Mouse (Mus musculus) liver, embryonic 14.5 days (tissue): Measurements from ENCODE around the gene Spryd7. TPM values are rescaled to one million over a fixed set of nuclear protein-coding genes. Genes with fewer than 3 reads are reported as not detected.
A peak's percentile ranks its signal among the peaks of the same experiment; 100 is the strongest.
"Not testable (repeated sequence)": the region's sequence is repeated elsewhere in the genome, so short reads cannot be mapped to it uniquely, and the experiment has no call there.

Experiments
- ATAC-seq: fragments of 200-750 bp; cut with Nextera tagmentation; 2 replicates; pipeline ENCODE4 v1.8.0; 2017; ENCODE audit warnings: moderate number of reproducible peaks, mild to moderate bottlenecking, moderate library complexity; ENCODE audit not compliant: insufficient read depth
- DNase-seq, 3 experiments: peaks; one replicate each; pipeline ENCODE4 v3.0.0-alpha.2; 2012 to 2013; ENCODE audit warnings: low read depth in 3 of 3, low spot score in 3 of 3
- H3K27ac ChIP-seq: fragments of 300-500 bp; sonication (generic); 2 replicates; pipeline ENCODE4 v1.5.1; 2014; ENCODE audit warnings: moderate library complexity, mild to moderate bottlenecking, control low read depth, inconsistent platforms
- H3K27me3 ChIP-seq: fragments of 300-500 bp; sonication (generic); 2 replicates; pipeline ENCODE4 v1.6.1; 2014; ENCODE audit warnings: mild to moderate bottlenecking, low read length, moderate library complexity; ENCODE audit not compliant: control insufficient read depth, insufficient read depth
- H3K36me3 ChIP-seq: fragments of 300-500 bp; sonication (generic); replicated peaks from 2 replicates; pipeline ENCODE4 v1.6.1; 2014; ENCODE audit warnings: low read depth; ENCODE audit not compliant: control insufficient read depth, insufficient read depth
- H3K4me1 ChIP-seq, 2 experiments: fragments of 200-500 bp in 1 of 2; fragments of 300-500 bp in 1 of 2; sonication (generic) in 1 of 2; replicated peaks; 2 replicates each; pipeline ENCODE4 v1.6.1; 2012 to 2014; ENCODE audit warnings: antibody characterized with exemption in 1 of 2, inconsistent platforms in 1 of 2, low read length in 1 of 2; ENCODE audit not compliant: control insufficient read depth in 2 of 2, insufficient read depth in 2 of 2
- H3K4me2 ChIP-seq: fragments of 300-500 bp; sonication (generic); 2 replicates; pipeline ENCODE4 v1.6.1; 2014; ENCODE audit warnings: low read depth, mild to moderate bottlenecking, control low read depth, moderate library complexity
- H3K4me3 ChIP-seq, 2 experiments: fragments of 200-500 bp in 1 of 2; fragments of 300-500 bp in 1 of 2; sonication (generic) in 1 of 2; 2 replicates each; pipeline ENCODE4 v1.5.1; 2012 to 2014; ENCODE audit warnings: low read depth in 2 of 2, low read length in 2 of 2, mild to moderate bottlenecking in 2 of 2, control low read depth in 1 of 2, inconsistent platforms in 1 of 2, moderate library complexity in 1 of 2; ENCODE audit not compliant: insufficient read depth in 1 of 2
- H3K9ac ChIP-seq: fragments of 300-500 bp; sonication (generic); replicated peaks from 2 replicates; pipeline ENCODE4 v1.6.1; 2014; ENCODE audit warnings: mild to moderate bottlenecking, control low read depth, moderate library complexity
- H3K9me3 ChIP-seq: fragments of 300-500 bp; sonication (generic); 2 replicates; pipeline ENCODE4 v1.6.1; 2016; ENCODE audit warnings: low read length, mixed read lengths; ENCODE audit not compliant: control insufficient read depth
- CTCF ChIP-seq: IDR thresholded peaks from 2 replicates; pipeline ENCODE4 v1.5.1; 2016; ENCODE audit warnings: antibody characterized with exemption, low read depth, control low read depth
- EP300 ChIP-seq: IDR thresholded peaks from 2 replicates; pipeline ENCODE4 v1.6.1; 2016; ENCODE audit warnings: antibody characterized with exemption, low read depth
- WGBS: fragments of 180-500 bp; shearing (Covaris S2); extraction: QIAGEN DNeasy Blood & Tissue Kit; methylation state at CpG from one replicate; pipeline ENCODE4 v1.1.7; 2014; ENCODE audit not compliant: insufficient replicate concordance; 5-methylcytosine and 5-hydroxymethylcytosine counted together
- polyA plus RNA-seq, 2 experiments: library from polyadenylated mRNA; depleted of rRNA in 1 of 2; stranded (reverse) in 1 of 2; unstranded in 1 of 2; fragments of >200 nt; fragmentation: Nextera tagmentation in 1 of 2; extraction: Ambion mirVana in 1 of 2; gene quantifications; 2 replicates each; pipeline versions ENCODE4 v1.2.1 to v1.2.3; 2012 to 2014

Gene Spryd7
- polyA plus RNA-seq, 2 experiments: 4.5 to 8.3 TPM

DNA sequence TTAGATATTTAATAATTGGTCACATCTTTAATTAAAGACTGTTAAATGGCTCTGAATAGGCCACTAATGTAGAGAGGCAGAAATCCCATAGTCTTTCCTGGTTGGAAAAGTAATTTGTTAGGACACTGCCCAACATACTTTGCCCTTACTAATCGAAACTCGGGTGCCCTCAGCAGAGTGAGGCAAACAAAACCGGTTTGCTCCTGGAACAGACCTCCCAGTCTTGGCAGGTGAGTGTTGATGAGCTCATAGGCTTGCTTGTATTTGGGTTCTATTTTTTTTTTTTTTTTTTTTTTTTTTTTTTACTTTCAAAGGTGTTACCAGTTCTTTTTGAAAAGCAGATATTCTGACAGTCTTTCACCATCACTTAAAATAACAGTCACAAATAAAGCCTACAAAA, 3.2 kb upstream of the Spryd7 start:
- Histone ChIP-seq H3K9ac (no peak overlapping the region), H3K27ac (no peak overlapping the region), H3K9me3 (no peaks in the 10 kb centered on the region), H3K36me3 (no peaks in the 10 kb centered on the region), H3K4me2 (no peak overlapping the region), H3K4me3 (no peak overlapping the region), H3K4me1 (peaks cover 0 to 4% of the 10 kb centered on the region in 2 experiments; a peak in 3 of 4 replicates), H3K27me3 (no peaks in the 10 kb centered on the region)
- WGBS: 70% methylated on average over 3 of the region's 3 CpGs
- no peak for TF ChIP-seq CTCF
- no peak for TF ChIP-seq EP300
- DNase-seq (no peak), ATAC-seq (no peak)

DNA sequence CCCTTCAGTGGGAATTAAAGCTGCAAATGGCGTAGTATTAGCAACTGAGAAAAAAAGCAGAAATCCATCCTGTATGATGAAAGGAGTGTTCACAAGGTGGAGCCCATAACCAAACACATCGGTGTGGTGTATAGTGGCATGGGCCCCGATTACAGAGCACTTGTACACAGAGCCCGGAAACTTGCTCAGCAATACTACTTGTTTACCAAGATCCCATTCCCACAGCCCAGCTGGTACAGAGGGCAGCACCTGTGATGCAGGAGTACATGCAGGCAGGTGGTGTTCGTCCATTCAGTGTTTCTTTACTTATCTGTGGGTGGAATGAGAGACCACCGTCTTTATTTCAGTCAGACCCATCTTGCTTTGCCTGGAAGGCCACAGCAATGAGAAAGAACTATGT, 2.2 kb upstream of the Spryd7 start:
- no peak for DNase-seq
- Histone ChIP-seq H3K9me3 (no peaks in the 10 kb centered on the region), H3K4me1 (peaks cover 2 to 6% of the 10 kb centered on the region in 2 experiments; a peak in 3 of 4 replicates), H3K27me3 (no peaks in the 10 kb centered on the region), H3K36me3 (no peaks in the 10 kb centered on the region), H3K4me3 (no peak overlapping the region), H3K9ac (no peak overlapping the region), H3K4me2 (no peak overlapping the region), H3K27ac (no peak overlapping the region)
- no peak for TF ChIP-seq EP300
- TF ChIP-seq CTCF: no peak
- 71% methylated on average over 6 of the region's 6 CpGs for WGBS
- no peak for ATAC-seq

DNA sequence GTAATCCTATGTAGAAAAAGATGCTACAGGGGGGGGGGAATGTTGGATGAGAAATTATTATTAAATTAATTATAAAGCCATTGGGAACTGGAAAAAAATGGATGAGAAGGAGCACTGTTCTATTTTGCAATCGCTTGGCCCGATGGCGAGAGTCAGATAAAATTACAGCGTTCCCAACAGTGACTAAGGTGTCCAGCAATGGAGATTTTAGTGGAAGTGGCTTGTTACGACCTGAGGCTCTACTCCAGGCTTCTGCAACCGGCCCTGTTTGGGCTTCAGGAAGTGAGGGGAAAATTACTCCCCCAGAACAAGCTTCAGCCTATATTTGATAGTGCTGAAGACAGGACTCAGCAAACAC, 776 bp downstream of the Spryd7 start:
- Histone ChIP-seq H3K27me3 (no peaks in the 10 kb centered on the region), H3K9me3 (no peaks in the 10 kb centered on the region), H3K27ac (peak overlapping the region; percentile 45; the same call in 1 of the 2 replicates), H3K4me2 (peak overlapping the region; percentile 100), H3K4me1 (peaks cover 2 to 6% of the 10 kb centered on the region in 2 experiments; a peak in 3 of 4 replicates), H3K9ac (peak overlapping the region; percentile 78), H3K36me3 (no peaks in the 10 kb centered on the region), H3K4me3 (peak overlapping the region; percentile 78 to 82)
- DNase-seq (no peak), ATAC-seq (no peak)
- no peak for TF ChIP-seq EP300
- no peak for TF ChIP-seq CTCF
- 0% methylated on average over 6 of the region's 6 CpGs for WGBS

DNA sequence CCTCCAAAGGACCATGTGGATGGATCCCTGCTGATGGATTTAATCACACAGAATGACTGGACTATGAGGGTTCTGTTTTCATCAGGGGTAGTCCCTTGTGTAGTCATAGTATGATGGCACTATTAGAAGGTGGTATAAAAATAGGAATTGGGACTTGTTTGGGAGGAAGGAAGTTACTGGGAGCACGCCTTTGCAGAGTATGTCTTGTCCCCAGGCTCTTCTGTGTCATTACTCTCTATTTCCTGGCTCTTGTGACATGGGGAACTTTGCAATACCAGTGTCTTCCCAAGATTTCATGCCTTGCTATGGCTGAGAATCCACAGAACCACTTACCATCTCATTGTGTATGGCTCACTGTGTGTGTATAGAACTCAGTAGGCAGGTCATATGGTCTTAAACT, 8.1 kb downstream of the Spryd7 start:
- no peaks in the 10 kb centered on the region for H3K27me3 ChIP-seq

DNA sequence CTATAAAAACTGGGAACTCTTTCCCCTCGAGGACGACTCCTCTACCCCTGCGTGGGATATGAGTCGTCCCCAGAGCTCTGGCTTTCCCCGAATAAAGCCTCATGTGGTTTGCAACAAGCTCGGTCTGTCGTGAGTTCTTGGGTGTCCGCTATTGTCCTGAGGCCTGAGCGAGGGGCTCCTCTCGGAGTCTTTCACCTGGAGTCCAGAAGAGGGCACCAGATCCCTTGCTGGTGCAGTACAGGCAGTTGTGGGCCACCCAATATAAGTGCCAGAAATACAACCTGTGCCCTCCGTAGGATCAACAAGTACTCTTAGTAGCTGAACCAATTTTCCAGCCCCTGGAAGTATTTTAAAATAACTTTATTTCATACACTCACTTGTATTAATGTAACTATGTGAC, 18.9 kb downstream of the Spryd7 start:
- H3K9me3 ChIP-seq, ATAC-seq, H3K36me3 ChIP-seq, H3K4me2 ChIP-seq, H3K27ac ChIP-seq, H3K9ac ChIP-seq, H3K4me1 ChIP-seq, H3K27me3 ChIP-seq, DNase-seq, H3K4me3 ChIP-seq: not testable (repeated sequence)
- 79% methylated on average over 6 of the region's 11 CpGs for WGBS
- TF ChIP-seq CTCF: 0 out of 2 replicates have a peak, but pooled peaks have one; percentile 33

More for the DNA sequence above, 8.1 kb downstream of the Spryd7 start:
- DNase-seq (no peak), ATAC-seq (no peak)
- TF ChIP-seq CTCF: no peak
- H3K4me2 ChIP-seq: no peak overlapping the region
- no peak overlapping the region for H3K9ac ChIP-seq
- no peaks in the 10 kb centered on the region for H3K9me3 ChIP-seq
- H3K36me3 ChIP-seq: no peaks in the 10 kb centered on the region
- 52% methylated on average over 1 of the region's 1 CpGs for WGBS
- no peak overlapping the region for H3K4me3 ChIP-seq
- no peaks in the 10 kb centered on the region for H3K4me1 ChIP-seq
- no peak overlapping the region for H3K27ac ChIP-seq
